In the genomic region with DNA sequence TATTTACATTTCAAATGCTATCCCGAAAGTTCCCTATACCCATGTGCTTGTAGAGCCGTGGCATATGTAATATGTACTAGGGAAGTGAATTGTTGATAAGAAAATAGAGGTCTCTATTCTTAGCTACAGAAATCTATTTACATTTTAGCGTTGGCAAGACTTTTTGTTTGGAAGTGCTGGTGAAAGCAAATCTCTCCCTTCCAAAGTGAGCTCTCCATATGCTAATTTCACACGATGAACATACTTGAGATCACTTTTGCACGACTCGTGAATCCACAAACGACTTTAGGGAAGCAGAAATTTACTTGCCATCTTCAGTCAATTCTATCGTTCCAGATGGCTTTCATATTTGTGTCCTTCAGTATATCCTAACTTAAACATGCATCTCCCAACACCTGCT, we compare ENCODE assay signal across 25 mouse cellular contexts. TPM values are rescaled to one million over a fixed set of nuclear protein-coding genes. Genes with fewer than 3 reads are reported as not detected.
"Had no signal": no experiment of that assay in that cellular context is flagged by ENCODE, and none has a peak within 500 bp of the region (broad histone marks: within the 10 kb centered on the region; RNA-seq: fewer than 3 reads in every experiment).

No protein-coding gene starts in this region.

- H3K9me3 ChIP-seq: heart, embryonic 10.5 days; heart, embryonic 12.5 days; hindbrain, embryonic 10.5 days; hindbrain, embryonic 12.5 days; intestine, embryonic 15.5 days; limb, embryonic 10.5 days; limb, embryonic 12.5 days; liver, embryonic 13.5 days had no signal

- H3K27ac ChIP-seq: heart, embryonic 10.5 days; hindbrain, embryonic 10.5 days; hindbrain, embryonic 12.5 days; hindbrain, embryonic 14.5 days; intestine, embryonic 15.5 days; layer of hippocampus, adult 2 months; left cerebral cortex, adult 2 months; limb, embryonic 10.5 days; limb, embryonic 12.5 days; liver, embryonic 13.5 days had no signal

- H3K4me2 ChIP-seq: heart, embryonic 12.5 days; hindbrain, embryonic 12.5 days; hindbrain, embryonic 14.5 days; intestine, embryonic 15.5 days; limb, embryonic 12.5 days; liver, embryonic 11.5 days; liver, embryonic 13.5 days had no signal

- H3K4me1 ChIP-seq: hindbrain, embryonic 10.5 days; hindbrain, embryonic 12.5 days; intestine, embryonic 15.5 days; limb, embryonic 10.5 days; limb, embryonic 12.5 days; liver, embryonic 13.5 days had no signal

- H3K9ac ChIP-seq: heart, embryonic 12.5 days; hindbrain, embryonic 12.5 days; hindbrain, embryonic 14.5 days; intestine, embryonic 15.5 days; limb, embryonic 12.5 days; liver, embryonic 13.5 days had no signal

- DNase-seq: gastrocnemius, postnatal 25 days; heart, adult 18-20 months; heart, postnatal 10 days; heart, postnatal 4 days; kidney, adult 18-20 months; kidney, adult 8-10 months; kidney, postnatal 10 days; kidney, postnatal 25 days; kidney, postnatal 4 days; liver; liver, embryonic 13.5 days had no signal

- H3K4me3 ChIP-seq: heart, embryonic 10.5 days; heart, embryonic 12.5 days; hindbrain, embryonic 10.5 days; hindbrain, embryonic 12.5 days; intestine, embryonic 15.5 days; layer of hippocampus, adult 2 months; left cerebral cortex, adult 2 months; limb, embryonic 10.5 days; limb, embryonic 12.5 days; liver, embryonic 13.5 days had no signal

- ATAC-seq: hindbrain, embryonic 16.5 days; inflammation-experienced regulatory T-cells, adult 6 months; intestine, embryonic 15.5 days; intestine, postnatal 0 days had no signal

- H3K36me3 ChIP-seq: heart, embryonic 10.5 days; heart, embryonic 12.5 days; hindbrain, embryonic 10.5 days; hindbrain, embryonic 12.5 days; intestine, embryonic 15.5 days; limb, embryonic 10.5 days; limb, embryonic 12.5 days; liver, embryonic 13.5 days had no signal

- H3K27me3 ChIP-seq: heart, embryonic 12.5 days; hindbrain, embryonic 12.5 days; intestine, embryonic 15.5 days; limb, embryonic 12.5 days; liver, embryonic 13.5 days had no signal

RNA-seq across cellular contexts. Expression of a gene that starts 36.7 kb away (rescaled TPM):
- total RNA-seq: gastrocnemius, postnatal 25 days had no signal
- polyA plus RNA-seq: inflammation-experienced regulatory T-cells, adult 6 months; intestine, postnatal 0 days; limb, embryonic 10.5 days had no signal
